Mouse (Mus musculus) E14TG2a.4 (cell line): Measurements from ENCODE around the gene Zp2.

ENCODE experiments used
- CTCF ChIP-seq: conservative IDR thresholded peaks from 2 replicates; pipeline ENCODE4 v1.5.1; 2014; ENCODE audit warnings: low read length
- NANOG ChIP-seq: IDR thresholded peaks from 2 replicates; pipeline ENCODE4 v1.6.1; 2014; ENCODE audit warnings: borderline replicate concordance, low read length, mixed read lengths

GRCm38 (mm10) chr7:120173603-120174244, 28.6 kb upstream of the Zp2 start, which contains the start of gene Anks4b:
- TF ChIP-seq CTCF (no peak), NANOG (no peak)
